Mouse (Mus musculus): ENCODE measurements around the gene Atxn7l3b. TPM values are rescaled to one million over a fixed set of nuclear protein-coding genes. Genes with fewer than 3 reads are reported as not detected.

Gene Atxn7l3b
- polyA plus RNA-seq, 1 experiment from 2014 or later: 168 TPM

DNA sequence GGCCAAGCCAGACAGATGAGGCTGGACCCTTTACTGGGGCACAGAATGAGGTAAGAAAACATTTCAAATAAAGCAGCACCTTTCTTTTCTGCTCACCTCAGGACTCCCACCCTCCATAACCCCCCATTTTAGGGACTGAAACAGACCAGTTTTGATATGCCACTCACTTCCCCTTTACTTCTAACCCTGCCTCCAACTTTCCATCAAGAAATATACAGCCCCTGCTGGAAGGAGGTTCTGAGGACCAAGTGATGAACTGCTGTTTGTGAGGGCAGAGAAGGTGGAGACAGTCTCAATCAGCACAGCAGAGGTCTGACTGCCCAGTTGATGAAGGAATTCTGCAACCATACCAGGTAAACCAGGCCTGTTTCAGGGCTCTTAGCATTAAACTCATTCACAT, 1.8 kb downstream of the Atxn7l3b start:
- ATAC-seq (ENCODE audit: insufficient read depth, low FRiP score): no peak
- Histone ChIP-seq H3K27me3 (ENCODE audit: control insufficient read depth, insufficient read depth, low read length) (no peaks in the 10 kb centered on the region), H3K4me3 (replicated peaks; ENCODE audit: low read length) (peak overlapping the region; percentile 85), H3K9ac (ENCODE audit: low read length) (no peak overlapping the region), H3K4me1 (ENCODE audit: control insufficient read depth, insufficient read depth, low read length) (peaks cover 23% of the 10 kb centered on the region), H3K36me3 (ENCODE audit: control insufficient read depth, insufficient read depth, low read length) (peaks cover 25% of the 10 kb centered on the region), H3K9me3 (replicated peaks; ENCODE audit: control insufficient read depth, low read length) (0 out of 2 replicates have a peak, but pooled peaks cover 2% of the 10 kb centered on the region), H3K4me2 (ENCODE audit: low read depth, low read length) (peak overlapping the region; percentile 84), H3K27ac (ENCODE audit: low read length) (no peak overlapping the region)

DNA sequence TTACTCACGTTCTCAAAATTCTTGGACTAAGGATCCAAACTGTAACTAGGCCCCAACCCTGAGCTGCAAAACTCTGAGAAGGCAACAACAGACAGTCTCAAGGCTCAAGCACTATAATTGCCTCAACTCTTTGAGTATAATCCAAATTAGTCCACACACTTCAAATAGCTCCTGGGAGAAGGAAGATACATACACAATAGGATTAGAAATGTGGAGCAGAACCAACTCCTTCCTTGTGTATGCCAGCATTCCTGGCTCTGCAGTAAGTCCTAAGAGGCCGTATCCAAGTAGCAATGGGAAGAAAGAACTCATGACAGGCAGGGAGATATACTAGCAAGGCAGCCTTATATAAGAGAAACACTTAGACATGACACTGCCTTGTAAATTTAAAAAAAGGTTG, 2.5 kb downstream of the Atxn7l3b start:
- 81% methylated on average over 2 of the region's 2 CpGs for WGBS
- no peak overlapping the region for H3K9ac ChIP-seq (ENCODE audit: low read length)
- no peaks in the 10 kb centered on the region for H3K27me3 ChIP-seq (ENCODE audit: control insufficient read depth, insufficient read depth, low read length)
- no peak overlapping the region for H3K27ac ChIP-seq (ENCODE audit: low read length)
- H3K9me3 ChIP-seq (replicated peaks; ENCODE audit: control insufficient read depth, low read length): 0 out of 2 replicates have a peak, but pooled peaks cover 2% of the 10 kb centered on the region
- peak overlapping the region; percentile 31 for H3K4me2 ChIP-seq (ENCODE audit: low read depth, low read length)
- ATAC-seq (ENCODE audit: insufficient read depth, low FRiP score): no peak
- H3K36me3 ChIP-seq (ENCODE audit: control insufficient read depth, insufficient read depth, low read length): peaks cover 25% of the 10 kb centered on the region
- H3K4me3 ChIP-seq (replicated peaks; ENCODE audit: low read length): 0 out of 2 replicates have a peak overlapping the region, but pooled peaks have one; percentile 2
- peaks cover 23% of the 10 kb centered on the region for H3K4me1 ChIP-seq (ENCODE audit: control insufficient read depth, insufficient read depth, low read length)

DNA sequence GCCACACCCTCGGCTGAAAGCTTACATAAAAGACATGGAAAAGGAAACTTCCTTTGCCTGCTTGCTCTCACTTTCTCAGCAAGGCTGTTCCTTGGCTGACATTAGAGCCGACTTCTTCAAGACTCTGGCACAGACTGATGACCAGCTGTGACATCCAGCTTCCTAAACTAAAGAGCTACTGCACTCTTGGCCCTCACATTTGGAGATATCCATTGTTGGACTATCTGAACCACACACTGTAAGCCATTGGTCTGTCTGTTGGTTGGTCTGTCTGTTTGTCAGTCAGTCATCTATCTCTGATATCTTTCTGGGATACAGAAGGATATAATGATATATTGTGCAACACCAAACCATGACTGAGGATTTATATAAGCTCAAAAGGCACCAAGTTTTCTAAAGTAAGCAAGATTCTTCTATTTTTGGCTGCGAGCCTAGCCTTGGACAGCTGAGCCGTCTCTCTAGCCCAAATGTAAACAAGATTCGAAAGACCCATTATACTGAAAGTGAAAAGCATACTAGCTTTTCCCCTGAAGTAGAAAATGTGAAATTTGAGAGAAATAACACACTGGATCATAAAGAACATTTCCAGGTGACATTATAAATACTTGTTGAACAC, 12.1 kb downstream of the Atxn7l3b start:
- Histone ChIP-seq H3K36me3 (ENCODE audit: control insufficient read depth, insufficient read depth, low read length) (no peaks in the 10 kb centered on the region), H3K9ac (ENCODE audit: low read length) (no peak overlapping the region), H3K4me3 (replicated peaks; ENCODE audit: low read length) (no peak overlapping the region), H3K27ac (ENCODE audit: low read length) (peak overlapping the region; percentile 69), H3K27me3 (ENCODE audit: control insufficient read depth, insufficient read depth, low read length) (no peaks in the 10 kb centered on the region), H3K4me2 (ENCODE audit: low read depth, low read length) (no peak overlapping the region), H3K9me3 (replicated peaks; ENCODE audit: control insufficient read depth, low read length) (no peaks in the 10 kb centered on the region), H3K4me1 (ENCODE audit: control insufficient read depth, insufficient read depth, low read length) (no peaks in the 10 kb centered on the region)
- WGBS: 28% methylated on average over 5 of the region's 5 CpGs
- peak; percentile 84 for ATAC-seq (ENCODE audit: insufficient read depth, low FRiP score)

DNA sequence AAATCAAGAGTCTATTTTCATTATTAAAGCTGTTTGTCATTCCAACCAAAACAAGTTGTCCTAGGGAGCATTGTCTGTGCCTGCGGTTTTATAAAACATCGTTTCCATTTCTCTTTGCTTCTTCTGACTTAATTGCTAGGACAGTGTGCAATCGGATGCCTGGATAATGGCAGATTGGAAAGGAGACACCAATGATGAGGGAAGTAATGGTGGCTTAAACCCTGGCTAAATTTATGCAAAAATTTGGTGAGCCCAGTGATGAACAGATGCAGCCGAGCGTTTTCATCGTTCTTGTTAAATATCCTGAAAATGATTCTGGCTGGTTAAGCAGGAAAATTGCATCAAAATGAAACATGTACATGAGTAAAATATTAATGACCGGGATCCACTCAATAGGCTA, 28.6 kb downstream of the Atxn7l3b start:
- Histone ChIP-seq H3K4me3 (replicated peaks; ENCODE audit: low read length) (no peak overlapping the region), H3K27me3 (ENCODE audit: control insufficient read depth, insufficient read depth, low read length) (no peaks in the 10 kb centered on the region), H3K9me3 (replicated peaks; ENCODE audit: control insufficient read depth, low read length) (no peaks in the 10 kb centered on the region), H3K27ac (ENCODE audit: low read length) (no peak overlapping the region), H3K4me2 (ENCODE audit: low read depth, low read length) (no peak overlapping the region), H3K9ac (ENCODE audit: low read length) (no peak overlapping the region), H3K4me1 (ENCODE audit: control insufficient read depth, insufficient read depth, low read length) (no peaks in the 10 kb centered on the region), H3K36me3 (ENCODE audit: control insufficient read depth, insufficient read depth, low read length) (no peaks in the 10 kb centered on the region)
- ATAC-seq (ENCODE audit: insufficient read depth, low FRiP score): no peak
- 89% methylated on average over 7 of the region's 7 CpGs for WGBS

DNA sequence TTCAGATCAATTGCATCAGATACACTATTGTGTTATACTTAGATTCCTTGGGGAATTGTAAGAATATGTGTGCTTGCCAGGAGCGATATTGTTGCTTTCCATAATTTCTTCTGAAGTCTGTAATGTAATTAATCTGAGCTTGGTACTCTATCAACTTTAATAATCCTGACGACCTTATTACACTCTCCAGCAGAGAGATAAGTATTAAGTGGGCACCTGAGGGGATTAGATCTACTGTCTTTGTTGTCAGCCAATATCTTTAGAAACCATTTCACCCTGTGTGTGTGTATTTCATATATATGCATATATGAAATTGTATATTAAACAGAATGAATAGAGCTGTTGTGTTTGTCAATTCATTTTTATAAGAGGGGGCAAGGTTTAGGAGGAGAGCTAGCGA, 29.0 kb downstream of the Atxn7l3b start:
- ATAC-seq (ENCODE audit: insufficient read depth, low FRiP score): no peak
- Histone ChIP-seq H3K27ac (ENCODE audit: low read length) (no peak overlapping the region), H3K9me3 (replicated peaks; ENCODE audit: control insufficient read depth, low read length) (no peaks in the 10 kb centered on the region), H3K4me1 (ENCODE audit: control insufficient read depth, insufficient read depth, low read length) (no peaks in the 10 kb centered on the region), H3K36me3 (ENCODE audit: control insufficient read depth, insufficient read depth, low read length) (no peaks in the 10 kb centered on the region), H3K9ac (ENCODE audit: low read length) (no peak overlapping the region), H3K4me3 (replicated peaks; ENCODE audit: low read length) (no peak overlapping the region), H3K4me2 (ENCODE audit: low read depth, low read length) (no peak overlapping the region), H3K27me3 (ENCODE audit: control insufficient read depth, insufficient read depth, low read length) (no peaks in the 10 kb centered on the region)
- WGBS: 73% methylated on average over 3 of the region's 3 CpGs

DNA sequence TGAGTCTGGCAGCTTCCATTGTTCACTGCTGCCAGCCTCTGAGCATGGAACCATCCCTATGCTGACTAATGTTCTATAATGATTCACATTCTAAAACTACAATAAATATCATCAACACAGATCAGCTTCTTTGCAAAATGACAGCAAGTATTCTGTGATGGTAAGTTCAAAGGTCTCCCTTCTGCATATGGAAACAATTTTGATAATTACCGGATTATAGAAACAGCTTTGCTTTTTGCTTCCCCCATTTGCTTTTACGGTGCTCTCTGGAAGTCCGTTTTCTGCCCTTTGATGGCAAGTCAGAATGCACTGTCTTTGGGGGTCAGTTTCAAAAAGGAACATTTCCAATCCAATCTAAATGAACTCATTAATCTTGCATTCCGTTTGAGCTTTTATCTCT, 32.2 kb downstream of the Atxn7l3b start:
- Histone ChIP-seq H3K36me3 (ENCODE audit: control insufficient read depth, insufficient read depth, low read length) (no peaks in the 10 kb centered on the region), H3K4me2 (ENCODE audit: low read depth, low read length) (no peak overlapping the region), H3K27ac (ENCODE audit: low read length) (no peak overlapping the region), H3K4me3 (replicated peaks; ENCODE audit: low read length) (no peak overlapping the region), H3K9me3 (replicated peaks; ENCODE audit: control insufficient read depth, low read length) (no peaks in the 10 kb centered on the region), H3K27me3 (ENCODE audit: control insufficient read depth, insufficient read depth, low read length) (no peaks in the 10 kb centered on the region), H3K9ac (ENCODE audit: low read length) (no peak overlapping the region), H3K4me1 (ENCODE audit: control insufficient read depth, insufficient read depth, low read length) (no peaks in the 10 kb centered on the region)
- no peak for ATAC-seq (ENCODE audit: insufficient read depth, low FRiP score)
- WGBS: 55% methylated on average over 4 of the region's 4 CpGs

DNA sequence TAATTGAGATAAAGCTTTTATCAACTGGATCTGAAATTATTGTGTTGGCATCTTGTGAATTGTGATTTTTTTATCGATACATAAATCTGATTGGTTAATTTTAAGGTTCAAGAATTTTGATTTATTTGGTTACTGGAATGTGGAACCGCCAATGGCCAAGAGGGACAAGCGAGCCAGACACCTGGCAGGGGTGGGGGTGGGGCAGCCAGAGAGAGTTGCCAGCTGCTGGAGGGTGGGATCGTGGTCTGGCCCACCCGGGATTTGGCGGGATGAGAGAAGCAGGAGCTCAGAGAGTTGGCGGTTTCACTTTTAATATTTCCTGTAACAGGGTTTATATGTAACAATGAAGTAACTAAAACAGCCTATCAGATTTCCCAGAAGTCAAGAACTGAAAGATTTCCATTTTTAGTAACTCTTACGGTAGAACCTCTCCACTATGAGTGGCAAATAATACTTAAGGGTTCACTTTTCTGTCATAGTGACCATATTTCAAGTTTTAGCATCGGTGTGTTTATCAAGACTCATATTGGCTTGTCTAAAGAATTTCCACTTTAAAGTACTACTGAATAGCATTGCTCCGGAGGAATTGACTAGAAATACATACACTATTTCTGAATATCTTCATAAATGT, 35.1 kb downstream of the Atxn7l3b start:
- no peak overlapping the region for H3K9ac ChIP-seq (ENCODE audit: low read length)
- no peak overlapping the region for H3K27ac ChIP-seq (ENCODE audit: low read length)
- no peaks in the 10 kb centered on the region for H3K4me1 ChIP-seq (ENCODE audit: control insufficient read depth, insufficient read depth, low read length)
- no peak overlapping the region for H3K4me2 ChIP-seq (ENCODE audit: low read depth, low read length)
- H3K4me3 ChIP-seq (replicated peaks; ENCODE audit: low read length): no peak overlapping the region
- no peaks in the 10 kb centered on the region for H3K36me3 ChIP-seq (ENCODE audit: control insufficient read depth, insufficient read depth, low read length)
- H3K9me3 ChIP-seq (replicated peaks; ENCODE audit: control insufficient read depth, low read length): no peaks in the 10 kb centered on the region
- no peak for ATAC-seq (ENCODE audit: insufficient read depth, low FRiP score)
- H3K27me3 ChIP-seq (ENCODE audit: control insufficient read depth, insufficient read depth, low read length): no peaks in the 10 kb centered on the region
- 78% methylated on average over 10 of the region's 10 CpGs for WGBS

DNA sequence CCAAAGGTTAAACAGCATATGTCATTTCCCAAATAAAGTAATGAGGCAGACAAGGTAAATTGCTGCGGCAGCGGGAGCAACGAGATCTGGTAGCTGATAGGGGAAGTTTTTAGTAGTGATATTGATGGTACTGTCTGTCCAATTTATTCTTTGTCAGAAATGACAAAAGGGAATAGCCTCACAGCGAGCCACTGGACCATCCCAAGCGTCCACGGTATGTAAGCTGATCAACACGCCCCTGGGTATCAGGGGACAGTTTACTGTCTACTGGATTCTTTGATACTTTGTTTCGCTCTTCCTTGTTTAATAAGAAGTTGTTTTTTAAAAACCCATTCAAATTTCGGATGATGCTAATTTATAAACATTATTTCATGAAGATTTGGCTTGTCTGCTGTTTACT, 44.7 kb downstream of the Atxn7l3b start:
- no peak for ATAC-seq (ENCODE audit: insufficient read depth, low FRiP score)
- H3K27ac ChIP-seq (ENCODE audit: low read length): no peak overlapping the region
- WGBS: 66% methylated on average over 9 of the region's 9 CpGs
- no peak overlapping the region for H3K9ac ChIP-seq (ENCODE audit: low read length)
- no peak overlapping the region for H3K4me2 ChIP-seq (ENCODE audit: low read depth, low read length)
- no peaks in the 10 kb centered on the region for H3K27me3 ChIP-seq (ENCODE audit: control insufficient read depth, insufficient read depth, low read length)
- H3K4me3 ChIP-seq (replicated peaks; ENCODE audit: low read length): no peak overlapping the region
- H3K36me3 ChIP-seq (ENCODE audit: control insufficient read depth, insufficient read depth, low read length): no peaks in the 10 kb centered on the region
- peaks cover 5% of the 10 kb centered on the region; the same call in 1 of the 2 replicates for H3K4me1 ChIP-seq (ENCODE audit: control insufficient read depth, insufficient read depth, low read length)
- H3K9me3 ChIP-seq (replicated peaks; ENCODE audit: control insufficient read depth, low read length): no peaks in the 10 kb centered on the region

DNA sequence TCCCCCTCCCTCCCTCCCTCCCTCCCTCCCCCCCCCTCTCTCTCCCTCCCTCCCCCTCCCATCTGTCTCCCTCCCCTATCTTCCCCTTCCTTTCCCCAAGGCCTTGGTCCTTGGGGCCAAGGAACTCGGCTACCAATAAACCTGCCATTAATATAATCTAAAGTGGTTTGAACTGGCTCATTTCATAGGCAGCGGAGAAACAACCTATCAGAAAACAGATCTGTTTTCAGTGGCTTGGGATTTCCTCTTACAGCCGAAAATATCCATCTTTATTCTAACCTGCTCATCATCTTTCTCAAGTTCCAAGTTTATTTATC, 45.2 kb downstream of the Atxn7l3b start:
- Histone ChIP-seq H3K27ac (ENCODE audit: low read length) (no peak overlapping the region), H3K4me3 (replicated peaks; ENCODE audit: low read length) (no peak overlapping the region), H3K4me2 (ENCODE audit: low read depth, low read length) (no peak overlapping the region), H3K27me3 (ENCODE audit: control insufficient read depth, insufficient read depth, low read length) (no peaks in the 10 kb centered on the region), H3K9me3 (replicated peaks; ENCODE audit: control insufficient read depth, low read length) (no peaks in the 10 kb centered on the region), H3K36me3 (ENCODE audit: control insufficient read depth, insufficient read depth, low read length) (no peaks in the 10 kb centered on the region), H3K9ac (ENCODE audit: low read length) (no peak overlapping the region), H3K4me1 (ENCODE audit: control insufficient read depth, insufficient read depth, low read length) (peaks cover 5% of the 10 kb centered on the region; the same call in 1 of the 2 replicates)
- ATAC-seq (ENCODE audit: insufficient read depth, low FRiP score): no peak; the same call in 1 of the 2 replicates
- 49% methylated on average over 3 of the region's 3 CpGs for WGBS
